Mouse (Mus musculus) layer of hippocampus, adult 11-12 months (tissue): Measurements from ENCODE around the gene Aqr.
"Not testable (repeated sequence)": the region's sequence is repeated elsewhere in the genome, so short reads cannot be mapped to it uniquely, and the experiment has no call there.

Experiments used
- DNase-seq: peaks from one replicate; pipeline ENCODE4 v3.0.0; 2022; ENCODE audit warnings: low spot score

Aqr gene

GRCm38 (mm10) chr2:114186924-114187323 lies at the start of gene Aqr:
Gene Aqr, minus strand, starts transcription at chr2:114187024.
- not testable (repeated sequence) for DNase-seq

GRCm38 (mm10) chr2:114236566-114236965 lies 49.7 kb upstream of the Aqr start:
- no peak for DNase-seq

- no peak for DNase-seq
Observed at GRCm38 (mm10) chr2:114235584-114235983, 48.8 kb upstream of the Aqr start.

GRCm38 (mm10) chr2:114231248-114231647 lies 44.4 kb upstream of the Aqr start:
- DNase-seq = no peak

- DNase-seq = no peak
Observed at GRCm38 (mm10) chr2:114228672-114229071, 41.8 kb upstream of the Aqr start.

- DNase-seq = no peak
Observed at GRCm38 (mm10) chr2:114205036-114205435, 18.2 kb upstream of the Aqr start.

- no peak for DNase-seq
Observed at GRCm38 (mm10) chr2:114201574-114201973, 14.8 kb upstream of the Aqr start.

- DNase-seq = peak; percentile 79
Observed at GRCm38 (mm10) chr2:114200932-114201559, 14.2 kb upstream of the Aqr start, which contains the start of gene Zfp770. Gene Zfp770, minus strand, starts transcription at chr2:114201469.

GRCm38 (mm10) chr2:114196421-114196820 lies 9.6 kb upstream of the Aqr start:
- no peak for DNase-seq

- no peak for DNase-seq
Observed at GRCm38 (mm10) chr2:114177802-114178733, 8.8 kb downstream of the Aqr start.

- DNase-seq = peak; percentile 85
Observed at GRCm38 (mm10) chr2:114174651-114175484, 12.0 kb downstream of the Aqr start.

- DNase-seq = no peak
Observed at GRCm38 (mm10) chr2:114173248-114173647, 13.6 kb downstream of the Aqr start.

- DNase-seq = no peak
Observed at GRCm38 (mm10) chr2:114167837-114168236, 19.0 kb downstream of the Aqr start.

GRCm38 (mm10) chr2:114161978-114162377 lies 24.8 kb downstream of the Aqr start:
- DNase-seq = no peak

GRCm38 (mm10) chr2:114157345-114157744 lies 29.5 kb downstream of the Aqr start:
- DNase-seq = no peak

- DNase-seq = no peak
Observed at GRCm38 (mm10) chr2:114156639-114157038, 30.2 kb downstream of the Aqr start.

GRCm38 (mm10) chr2:114153247-114153646 lies 33.6 kb downstream of the Aqr start:
- no peak for DNase-seq

- DNase-seq = no peak
Observed at GRCm38 (mm10) chr2:114146864-114147458, 39.9 kb downstream of the Aqr start.

GRCm38 (mm10) chr2:114145315-114145801 lies 41.5 kb downstream of the Aqr start:
- peak; percentile 49 for DNase-seq

GRCm38 (mm10) chr2:114144915-114145314 lies 41.9 kb downstream of the Aqr start:
- DNase-seq = no peak

- DNase-seq = no peak
Observed at GRCm38 (mm10) chr2:114143842-114144241, 43.0 kb downstream of the Aqr start.

- DNase-seq = no peak
Observed at GRCm38 (mm10) chr2:114136755-114137154, 50.1 kb downstream of the Aqr start.
